Mouse (Mus musculus) CH12.LX (cell line): ENCODE results near the gene Srcap. TPM values are rescaled to one million over a fixed set of nuclear protein-coding genes. Genes with fewer than 3 reads are reported as not detected.

Experiments
- DNase-seq: peaks from one replicate; pipeline ENCODE4 v3.0.0-alpha.2; 2013; ENCODE audit errors: extremely low read depth
- H3K27ac ChIP-seq: 2 replicates; pipeline ENCODE4 v1.5.1; 2012; ENCODE audit warnings: low read depth, mild to moderate bottlenecking, control low read depth, moderate library complexity; ENCODE audit not compliant: insufficient read depth
- H3K27me3 ChIP-seq: replicated peaks from 2 replicates; pipeline ENCODE3; 2012; ENCODE audit warnings: inconsistent platforms
- H3K36me3 ChIP-seq, 2 experiments: replicated peaks in 1 of 2; 2 replicates each; pipeline versions ENCODE3 to v1.6.1; 2012; ENCODE audit warnings: inconsistent platforms in 1 of 2, low read length in 1 of 2, mild to moderate bottlenecking in 1 of 2, mixed read lengths in 1 of 2, moderate library complexity in 1 of 2; ENCODE audit not compliant: control insufficient read depth in 1 of 2, insufficient read depth in 1 of 2
- H3K4me1 ChIP-seq, 2 experiments: 2 replicates each; pipeline ENCODE4 v1.6.1; 2012; ENCODE audit warnings: inconsistent platforms in 1 of 2, moderate library complexity in 1 of 2; ENCODE audit not compliant: insufficient read depth in 2 of 2, control insufficient read depth in 1 of 2
- H3K4me2 ChIP-seq: 2 replicates; pipeline ENCODE4 v1.6.1; 2012; ENCODE audit warnings: low read depth, mild to moderate bottlenecking, control low read depth; ENCODE audit not compliant: poor library complexity, insufficient read depth, severe bottlenecking
- H3K4me3 ChIP-seq, 3 experiments: fragments of 150-350 bp in 1 of 3; sonication (generic) in 1 of 3; replicated peaks in 1 of 3; 2 replicates each; pipeline versions ENCODE3 to v1.5.1; 2011 to 2012; ENCODE audit warnings: low read depth in 2 of 3, low read length in 2 of 3, mild to moderate bottlenecking in 2 of 3, moderate library complexity in 2 of 3, control low read depth in 1 of 3, improper control_type of control experiment in 1 of 3, inconsistent platforms in 1 of 3, mixed read lengths in 1 of 3; ENCODE audit not compliant: poor library complexity in 1 of 3
- H3K79me2 ChIP-seq: replicated peaks from 2 replicates; pipeline ENCODE4 v1.6.1; 2012; ENCODE audit warnings: mild to moderate bottlenecking, moderate library complexity; ENCODE audit not compliant: control insufficient read depth, poor library complexity, insufficient read depth, severe bottlenecking; ENCODE audit errors: extremely low read depth
- H3K9ac ChIP-seq: 2 replicates; pipeline ENCODE4 v1.6.1; 2012; ENCODE audit warnings: low read depth, mild to moderate bottlenecking, control low read depth, moderate library complexity; ENCODE audit not compliant: insufficient read depth
- H3K9me3 ChIP-seq: replicated peaks from 2 replicates; pipeline ENCODE3; 2012; ENCODE audit warnings: low read length, inconsistent platforms, mixed read lengths
- BHLHE40 ChIP-seq: IDR thresholded peaks from 2 replicates; pipeline ENCODE4 v1.6.1; 2011; ENCODE audit warnings: mild to moderate bottlenecking, low read depth, low read length, improper control_type of control experiment
- CTCF ChIP-seq, 2 experiments: IDR thresholded peaks in 1 of 2; conservative IDR thresholded peaks in 1 of 2; 2 replicates each; pipeline ENCODE4 v1.5.1; 2011 to 2012; ENCODE audit warnings: low read depth in 2 of 2, low read length in 2 of 2, improper control_type of control experiment in 1 of 2, inconsistent platforms in 1 of 2, mild to moderate bottlenecking in 1 of 2, moderate library complexity in 1 of 2
- ETS1 ChIP-seq: conservative IDR thresholded peaks from 2 replicates; pipeline ENCODE4 v1.6.1; 2012; ENCODE audit warnings: low read depth, mild to moderate bottlenecking, inconsistent platforms, low read length, improper control_type of control experiment, moderate library complexity
- GABPA ChIP-seq: IDR thresholded peaks from 2 replicates; pipeline ENCODE4 v1.6.1; 2012; ENCODE audit warnings: low read depth, low read length, improper control_type of control experiment, inconsistent platforms; ENCODE audit not compliant: insufficient replicate concordance
- JUN ChIP-seq: IDR thresholded peaks from 2 replicates; pipeline ENCODE4 v1.6.1; 2011; ENCODE audit warnings: low read depth, mild to moderate bottlenecking, low read length, improper control_type of control experiment, moderate library complexity; ENCODE audit not compliant: insufficient read depth
- KAT2A ChIP-seq: IDR thresholded peaks from 2 replicates; pipeline ENCODE4 v1.6.1; 2012; ENCODE audit warnings: low read length, improper control_type of control experiment, inconsistent platforms; ENCODE audit not compliant: insufficient replicate concordance
- MAFK ChIP-seq: IDR thresholded peaks from 2 replicates; pipeline ENCODE4 v1.6.1; 2011; ENCODE audit warnings: low read length, improper control_type of control experiment; ENCODE audit not compliant: insufficient replicate concordance
- MAX ChIP-seq: IDR thresholded peaks from 2 replicates; pipeline ENCODE4 v1.6.1; 2011; ENCODE audit warnings: low read length, improper control_type of control experiment
- NRF1 ChIP-seq: IDR thresholded peaks from 2 replicates; pipeline ENCODE4 v1.6.1; 2014; ENCODE audit warnings: low read depth, mild to moderate bottlenecking, inconsistent platforms, low read length, improper control_type of control experiment, moderate library complexity
- PAX5 ChIP-seq: IDR thresholded peaks from 2 replicates; pipeline ENCODE4 v1.6.1; 2012; ENCODE audit warnings: low read length, inconsistent platforms, mixed read lengths
- POLR2A ChIP-seq: IDR thresholded peaks from 2 replicates; pipeline ENCODE4 v1.6.1; 2011; ENCODE audit warnings: low read depth, mild to moderate bottlenecking, improper control_type of control experiment, low read length
- SIN3A ChIP-seq: IDR thresholded peaks from 2 replicates; pipeline ENCODE4 v1.6.1; 2012; ENCODE audit warnings: low read length, improper control_type of control experiment, inconsistent platforms
- TBP ChIP-seq: conservative IDR thresholded peaks from 2 replicates; pipeline ENCODE4 v1.6.1; 2011; ENCODE audit warnings: low read depth, low read length, improper control_type of control experiment
- UBTF ChIP-seq: IDR thresholded peaks from 2 replicates; pipeline ENCODE4 v1.6.1; 2012; ENCODE audit warnings: low read depth, mild to moderate bottlenecking, inconsistent platforms, low read length, improper control_type of control experiment, moderate library complexity
- ZC3H11A ChIP-seq: IDR thresholded peaks from 2 replicates; pipeline ENCODE4 v1.6.1; 2012; ENCODE audit warnings: low read depth, mild to moderate bottlenecking, inconsistent platforms, low read length, improper control_type of control experiment
- ZMIZ1 ChIP-seq: IDR thresholded peaks from 2 replicates; pipeline ENCODE4 v1.6.1; 2012; ENCODE audit warnings: low read depth, mild to moderate bottlenecking, inconsistent platforms, low read length, improper control_type of control experiment
- ZNF384 ChIP-seq: IDR thresholded peaks from 2 replicates; pipeline ENCODE4 v1.6.1; 2012; ENCODE audit warnings: low read depth, low read length, improper control_type of control experiment, inconsistent platforms
- dilution Hi-C: fragments of 300-500 bp; cut with MboI; formaldehyde crosslinking; loops from 2 replicates; pipeline ENCODE4 v1.14.3; 2020; ENCODE audit warnings: low sequenced_read_pairs; ENCODE audit not compliant: extremely low pct_unique_long_range_greater_than_20kb, extremely low pct_ligation_motif_present
- in situ Hi-C: fragments of 300-500 bp; cut with MboI; formaldehyde crosslinking; loops from 3 replicates; pipeline ENCODE4 v1.14.3; 2019; ENCODE audit warnings: low sequenced_read_pairs, low pct_ligation_motif_present, low pct_unique_long_range_greater_than_20kb, mixed read lengths
- polyA plus RNA-seq: library from polyadenylated mRNA; unstranded; fragments of >175 nt; gene quantifications from 2 replicates; pipeline ENCODE4 v1.2.1, GENCODE M21; 2012; ENCODE audit warnings: low read depth; ENCODE audit not compliant: insufficient read length
- total RNA-seq, 2 experiments: library from RNA; depleted of rRNA; stranded (reverse); fragments of 300-350 nt in 1 of 2; fragments of >200 nt in 1 of 2; gene quantifications; 2 replicates each; pipeline ENCODE4 v1.2.3; 2012 to 2014

Gene Srcap
- total and polyA plus RNA-seq, 3 experiments: 4.1 to 28.1 (median 19.9) TPM

GRCm38 (mm10) chr7:127470743-127471645 is 40.8 kb upstream of the Srcap start (continued):
- TF ChIP-seq ZC3H11A: no peak
- TF ChIP-seq PAX5: no peak
- TF ChIP-seq MAFK: no peak
- TF ChIP-seq CTCF (conservative IDR thresholded peaks at IDR 0.05 in 1 of 2, IDR thresholded peaks at IDR 0.05 in 1 of 2; ENCODE audit: low read depth in 2 of 2, low read length in 2 of 2): no peak
- TF ChIP-seq ZNF384: no peak
- TF ChIP-seq SIN3A: peak; percentile 81
- TF ChIP-seq NRF1: peak; percentile 84
- TF ChIP-seq BHLHE40: 0 out of 2 replicates have a peak, but pooled peaks have one; percentile 10
- peak; percentile 76 for TF ChIP-seq TBP
- TF ChIP-seq POLR2A: peak; percentile 73
- TF ChIP-seq UBTF: 0 out of 2 replicates have a peak, but pooled peaks have one; percentile 6
- no peak for TF ChIP-seq GABPA

- Histone ChIP-seq H3K79me2 (peaks cover 5% of the 10 kb centered on the region; the same call in 1 of the 2 replicates), H3K4me2 (peak overlapping the region; percentile 78; the same call in 1 of the 2 replicates), H3K4me1 (peaks cover 3 to 24% of the 10 kb centered on the region in 2 experiments; a peak in 2 of 4 replicates), H3K9ac (peak overlapping the region; percentile 94), H3K27me3 (no peaks in the 10 kb centered on the region), H3K36me3 (peaks cover 36 to 58% of the 10 kb centered on the region in 2 experiments), H3K27ac (peak overlapping the region; percentile 68), H3K9me3 (peaks cover 16% of the 10 kb centered on the region), H3K4me3 (peak overlapping the region; percentile 64 to 82 (median 77))
- DNase-seq: no peak
- dilution Hi-C loops: no loop called here
- TF ChIP-seq ETS1 (0 out of 2 replicates have a peak, but pooled peaks have one; percentile 4), CTCF (conservative IDR thresholded peaks at IDR 0.05 in 1 of 2, IDR thresholded peaks at IDR 0.05 in 1 of 2; ENCODE audit: low read depth in 2 of 2, low read length in 2 of 2) (peak in 1 of 2 experiments; percentile 50; a peak in 2 of 4 replicates), POLR2A (no peak), MAFK (no peak), MAX (no peak), SIN3A (no peak), JUN (no peak), KAT2A (no peak), ZMIZ1 (no peak)
- in situ Hi-C loops: no loop called here
Measured at GRCm38 (mm10) chr7:127471646-127472010, 40.2 kb upstream of the Srcap start.
